Mouse (Mus musculus) cerebellum, postnatal 10 days (tissue): ENCODE results near the gene Kif26a.
A peak's percentile ranks its signal among the peaks of the same experiment; 100 is the strongest.

Experiments
- DNase-seq, 2 experiments: peaks; one replicate each; pipeline ENCODE4 v3.0.0; 2021; ENCODE audit warnings: mixed read lengths in 2 of 2

Gene Kif26a

GRCm38 (mm10) chr12:112130161-112130860 is 15.7 kb upstream of the Kif26a start:
- DNase-seq: peak; percentile 57 to 58

- no peak for DNase-seq
Measured at GRCm38 (mm10) chr12:112130957-112131356, 15.1 kb upstream of the Kif26a start.

- peak; percentile 76 to 81 for DNase-seq
Measured at GRCm38 (mm10) chr12:112140231-112140630, 5.8 kb upstream of the Kif26a start.

GRCm38 (mm10) chr12:112140745-112141144 is 5.3 kb upstream of the Kif26a start:
- DNase-seq: no peak

DNA sequence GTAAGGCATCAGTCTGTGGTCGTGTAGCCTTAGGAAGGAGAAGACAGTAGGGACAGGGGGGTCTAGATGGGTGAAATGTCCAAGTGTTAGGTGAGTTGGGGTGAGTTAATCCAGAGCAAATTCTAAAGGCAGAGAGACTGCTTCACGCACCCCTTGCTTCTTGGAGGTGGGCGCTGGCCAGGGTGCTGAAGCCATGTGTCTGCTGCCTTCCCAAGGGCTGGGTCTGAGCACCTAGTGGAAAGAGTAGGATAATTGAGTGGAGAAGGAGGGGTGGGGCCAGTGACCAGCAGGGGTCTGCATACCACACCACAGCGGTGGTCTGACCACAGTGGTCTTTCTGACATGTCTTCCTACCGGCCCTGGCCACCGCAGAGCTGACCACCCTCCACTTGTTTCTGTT is 4.7 kb upstream of the Kif26a start:
- no peak for DNase-seq

- DNase-seq: peak; percentile 66 to 71
Measured at GRCm38 (mm10) chr12:112143116-112143832, 2.7 kb upstream of the Kif26a start.

- peak; percentile 47 to 52 for DNase-seq
Measured at GRCm38 (mm10) chr12:112143833-112144201, 2.2 kb upstream of the Kif26a start.

DNA sequence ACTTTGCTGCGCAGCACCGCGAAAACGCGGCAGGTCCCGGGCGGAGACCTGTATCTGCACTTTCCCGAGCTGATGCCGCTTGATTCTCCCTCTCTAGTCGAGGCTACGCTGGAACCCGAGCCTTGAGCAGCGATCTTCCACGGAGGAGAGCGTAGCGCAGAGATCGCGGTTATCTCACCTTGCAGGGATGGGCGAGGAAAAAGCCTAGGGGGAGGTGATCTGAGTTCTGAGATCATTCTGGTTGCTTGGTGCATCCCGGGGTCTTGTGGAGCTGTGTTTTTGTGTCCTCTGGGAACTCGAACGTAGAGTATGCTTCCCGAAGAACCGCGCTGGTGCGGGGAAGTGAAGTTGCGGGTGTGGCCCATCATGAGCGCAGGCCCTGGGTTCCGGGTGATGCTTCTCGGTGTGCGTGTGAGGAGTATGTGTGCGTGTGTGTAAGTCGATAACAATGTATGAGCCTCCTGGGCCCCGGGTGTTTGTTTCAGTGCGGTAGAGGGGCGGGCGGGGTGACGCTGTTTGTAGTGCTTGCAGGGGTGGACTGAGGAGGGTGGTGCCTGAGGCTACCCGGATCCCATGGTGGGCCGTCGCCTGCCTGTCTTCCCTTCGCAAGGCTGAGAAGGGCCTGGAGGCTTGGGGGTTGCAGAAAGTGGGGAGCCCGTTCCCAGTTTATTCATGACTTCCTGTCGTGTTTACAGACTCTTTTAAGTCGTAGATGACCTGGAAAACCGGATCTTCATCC is 1.5 kb upstream of the Kif26a start:
- DNase-seq: peak in 1 of 2 experiments; percentile 41

GRCm38 (mm10) chr12:112145211-112145874 is 665 bp upstream of the Kif26a start:
- peak; percentile 93 to 94 for DNase-seq

DNA sequence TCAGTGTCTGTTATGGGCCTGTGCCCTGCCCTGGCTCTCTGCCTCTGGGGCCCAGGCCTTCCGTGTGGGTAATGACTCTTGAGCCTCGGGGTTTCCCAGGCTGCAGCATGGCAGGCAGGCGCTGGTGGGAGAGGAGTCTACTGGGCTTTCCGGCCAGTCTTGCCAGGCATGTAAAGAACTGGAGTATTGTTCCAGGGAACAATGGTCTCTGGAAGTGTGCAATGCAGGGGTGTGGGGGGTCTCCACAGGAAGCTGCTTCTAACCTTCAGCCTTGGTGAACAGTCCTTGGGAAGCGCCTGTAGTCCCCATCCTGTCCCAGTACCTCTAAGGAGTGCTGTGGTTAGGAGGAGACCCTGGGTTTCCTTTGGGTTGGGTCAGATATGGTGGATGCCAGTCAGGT is 1.4 kb downstream of the Kif26a start:
- DNase-seq: no peak

GRCm38 (mm10) chr12:112150011-112150410 is 4.0 kb downstream of the Kif26a start:
- no peak for DNase-seq

DNA sequence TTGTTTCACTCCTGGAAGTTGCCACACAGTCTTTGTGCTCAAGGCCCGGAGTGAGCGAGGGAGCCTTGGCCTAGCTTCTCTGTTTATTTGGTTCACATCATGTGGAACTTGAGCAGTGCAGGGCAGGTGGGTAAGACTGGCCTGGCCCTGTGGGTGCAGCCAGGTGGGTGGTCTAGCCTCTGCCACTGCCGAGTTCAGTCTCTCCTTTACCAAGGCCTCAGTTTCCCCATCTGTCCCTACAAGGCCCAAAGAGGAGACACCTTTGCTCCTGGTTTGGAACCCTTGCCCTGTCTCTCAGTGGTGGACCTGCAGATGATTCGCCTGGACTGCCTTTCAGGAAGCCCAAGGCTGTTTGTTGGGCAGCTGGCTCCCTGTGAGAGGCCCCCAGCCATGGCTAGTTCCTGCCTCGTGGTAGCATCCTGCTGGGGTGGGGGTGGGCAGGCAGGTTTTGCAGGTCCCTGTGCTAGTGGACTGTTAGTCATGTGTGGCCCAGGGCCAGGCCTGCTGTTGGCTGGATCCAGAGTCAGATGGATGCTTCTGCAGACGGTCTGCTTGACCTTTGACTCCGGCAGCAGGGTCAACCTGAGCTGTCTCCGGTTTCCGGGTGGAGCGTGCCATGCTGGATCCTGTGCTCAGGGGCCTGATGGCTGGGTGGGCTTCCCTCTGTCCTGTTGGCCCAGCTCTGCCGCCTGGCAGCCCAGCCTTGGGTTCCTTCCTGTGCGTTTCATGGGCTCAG is 5.4 kb downstream of the Kif26a start:
- peak in 1 of 2 experiments; percentile 37 for DNase-seq

- no peak for DNase-seq
Measured at GRCm38 (mm10) chr12:112151980-112152362, 6.0 kb downstream of the Kif26a start.

DNA sequence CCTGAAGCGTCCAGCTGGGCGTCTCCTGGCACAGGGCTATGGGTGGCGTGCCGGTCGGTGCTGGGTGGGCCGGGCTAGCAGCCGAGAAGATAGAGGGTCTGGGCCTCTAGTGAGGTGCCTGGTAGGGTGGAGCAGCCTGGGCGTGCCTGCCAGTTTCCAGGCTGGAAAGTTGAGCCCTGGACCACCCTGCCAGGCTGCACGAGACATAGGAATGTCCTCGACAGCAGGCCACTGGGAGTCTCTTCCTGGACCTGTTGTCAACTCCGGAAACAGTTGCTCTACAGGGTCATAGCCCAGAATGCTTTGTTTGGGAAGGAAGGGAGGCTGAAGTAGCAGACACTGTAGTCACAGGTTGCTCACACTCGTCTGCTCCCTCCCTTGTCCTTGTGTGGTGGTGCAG is 7.6 kb downstream of the Kif26a start:
- DNase-seq: no peak

- DNase-seq: no peak
Measured at GRCm38 (mm10) chr12:112154476-112154875, 8.5 kb downstream of the Kif26a start.

DNA sequence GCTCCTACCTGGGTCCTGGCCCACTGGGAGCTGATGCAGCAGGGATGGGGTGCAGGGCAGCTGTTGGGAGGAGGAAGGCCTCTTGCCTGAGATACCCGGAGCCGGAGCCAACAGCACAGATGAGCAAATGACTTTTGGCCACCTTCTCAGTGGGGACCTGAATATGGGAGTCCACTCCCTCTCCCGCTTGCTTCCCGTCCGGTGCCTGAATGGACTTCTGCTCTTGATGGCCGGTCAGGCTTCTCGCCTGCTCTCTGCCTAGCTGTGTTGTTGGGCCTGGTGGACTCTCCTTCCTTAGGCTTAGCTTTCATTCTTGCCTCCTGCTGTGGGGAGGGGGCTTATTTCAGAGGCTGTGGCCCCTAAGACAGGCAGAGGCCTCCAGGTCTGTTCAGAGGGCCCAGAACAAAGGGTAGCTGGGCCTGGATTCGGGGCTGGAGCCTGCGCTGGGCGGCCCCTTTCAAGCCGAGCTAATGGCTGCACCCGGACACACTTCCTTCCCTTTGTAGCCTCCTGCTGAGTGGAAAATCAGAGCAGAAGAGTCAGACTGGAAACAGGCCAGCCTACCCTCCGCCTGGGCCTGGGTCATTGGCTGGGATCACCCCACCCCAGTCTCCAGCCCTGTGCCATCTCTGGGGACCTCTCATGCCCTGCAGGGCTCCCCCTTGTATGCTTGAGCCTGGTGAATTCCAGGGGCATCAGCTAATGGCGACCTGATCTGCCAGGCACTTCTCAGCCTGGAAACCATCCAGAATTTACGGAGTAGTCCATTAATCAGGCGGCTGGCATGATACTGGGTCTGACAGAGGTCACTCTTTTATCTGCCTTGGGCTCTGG is 9.4 kb downstream of the Kif26a start:
- DNase-seq: peak; percentile 57 to 58

DNA sequence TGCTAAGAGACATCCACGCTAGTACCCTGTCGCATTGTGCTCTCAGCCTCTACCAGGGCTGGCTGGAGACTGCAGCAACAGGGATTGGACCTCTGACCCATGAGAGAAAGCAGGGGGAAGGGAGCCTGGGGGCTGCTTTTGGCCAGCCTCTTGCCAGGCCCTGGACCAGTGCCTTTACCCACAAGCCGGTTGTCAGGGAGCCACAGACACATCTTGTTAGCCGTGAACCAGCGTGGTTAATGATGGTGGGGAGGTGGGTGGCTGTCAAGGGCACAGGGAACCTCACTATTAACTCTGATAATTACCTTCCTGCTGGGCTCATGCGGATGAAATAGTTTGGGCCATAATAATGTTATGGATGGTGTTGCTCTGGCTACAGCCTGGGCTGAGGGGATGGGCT is 10.8 kb downstream of the Kif26a start:
- DNase-seq: peak in 1 of 2 experiments; percentile 56

DNA sequence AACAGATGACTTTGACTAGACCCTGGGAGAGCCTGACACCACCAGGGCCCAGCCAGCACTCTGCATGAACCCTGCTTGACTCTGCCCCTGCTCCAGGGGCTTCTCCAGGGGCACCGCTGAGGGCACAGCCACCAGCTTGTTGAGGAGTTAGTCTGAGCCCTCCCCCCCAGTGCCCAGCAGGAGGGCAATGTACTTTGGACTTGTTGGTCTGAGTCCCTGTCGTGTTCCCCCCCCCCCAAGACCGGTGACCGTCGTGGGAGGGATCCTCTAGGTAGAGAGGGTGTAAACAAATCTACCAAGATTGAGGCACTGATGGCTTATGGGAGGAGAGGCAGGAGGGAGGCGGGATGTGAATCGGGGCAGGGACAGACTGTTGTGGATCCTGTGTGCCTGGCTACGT is 12.2 kb downstream of the Kif26a start:
- DNase-seq: no peak

DNA sequence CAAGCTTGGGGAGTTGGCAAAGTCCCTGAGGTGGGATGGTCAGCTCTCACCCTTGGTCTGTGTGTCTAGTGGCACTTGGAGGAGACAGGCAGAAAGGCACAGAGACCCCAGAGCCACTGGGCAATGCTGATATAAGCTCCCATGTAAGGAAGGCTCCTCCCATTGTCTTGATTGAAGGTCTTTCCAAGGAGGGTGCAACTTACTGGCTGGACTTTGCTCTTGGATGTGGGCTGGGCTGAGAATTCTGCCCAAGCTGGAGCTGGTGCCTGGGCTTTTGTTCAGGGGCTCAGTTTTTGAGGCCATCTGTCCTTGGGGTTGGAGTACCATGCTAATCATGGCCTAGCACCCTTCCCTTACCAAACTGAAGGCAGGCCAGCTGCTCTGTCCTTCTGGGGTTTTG is 12.8 kb downstream of the Kif26a start:
- no peak for DNase-seq

DNA sequence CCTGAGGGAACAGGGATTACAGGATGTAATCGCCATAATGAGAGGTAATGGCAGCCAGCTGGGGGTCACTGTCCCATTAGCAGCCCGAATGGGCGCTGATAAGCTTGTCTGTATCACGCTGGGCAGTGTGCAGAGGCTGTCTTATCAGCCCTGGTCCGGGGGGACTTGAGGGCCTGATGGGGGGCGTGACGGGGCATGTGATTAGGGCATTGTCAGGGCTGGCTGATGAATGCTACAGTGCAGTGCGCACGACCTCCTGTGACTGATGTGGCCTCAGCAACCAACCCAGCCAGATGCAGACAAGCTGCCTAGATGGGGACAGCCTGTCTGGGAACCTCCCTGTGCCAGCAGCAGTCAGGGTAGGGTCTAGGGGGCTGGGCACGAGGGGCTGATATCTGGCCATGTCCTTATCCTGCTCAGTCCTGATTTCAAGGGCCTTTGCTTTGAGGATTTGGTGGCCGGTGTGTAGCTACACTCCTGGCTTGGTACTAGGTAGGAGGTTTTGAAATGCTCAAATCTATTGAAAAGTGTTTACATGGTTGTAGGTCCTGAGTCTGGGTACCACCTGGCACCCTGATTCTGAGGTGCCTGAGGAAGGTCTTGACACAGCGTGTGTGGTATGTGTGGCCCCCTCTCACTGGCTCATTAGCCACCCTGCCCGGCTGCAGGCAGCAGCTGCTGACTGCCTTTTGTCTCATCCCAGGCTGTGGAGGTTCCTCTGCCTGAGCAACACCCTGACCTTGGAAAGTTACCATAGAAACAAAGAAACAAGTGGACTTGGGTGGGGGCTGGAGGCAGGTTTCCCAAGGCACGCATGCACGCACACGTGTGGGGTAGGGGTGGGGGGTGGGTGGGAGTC is 18.2 kb downstream of the Kif26a start:
- no peak for DNase-seq

DNA sequence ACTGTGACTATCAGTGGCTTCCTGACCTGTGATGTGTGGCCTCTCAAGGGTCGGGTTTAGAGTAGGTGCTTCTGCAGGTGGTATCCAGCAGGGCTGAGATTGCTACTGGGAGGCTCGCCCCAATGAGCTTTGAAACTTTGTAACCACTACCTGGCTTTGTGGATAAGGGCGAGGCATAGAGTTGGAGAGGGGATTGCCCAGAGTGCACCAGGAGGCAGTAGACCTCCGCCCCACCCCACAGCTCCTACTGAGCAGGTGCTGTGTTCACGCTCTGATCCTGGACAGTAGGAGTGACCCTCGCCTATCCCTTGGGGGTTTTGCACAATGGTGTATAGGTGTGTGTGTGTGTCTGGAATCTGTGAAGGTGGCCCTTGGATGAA is 18.8 kb downstream of the Kif26a start:
- no peak for DNase-seq
